Mouse (Mus musculus) brain, embryonic 14.5 days (tissue): Measurements from ENCODE around the gene Slc35a2.
A peak's percentile ranks its signal among the peaks of the same experiment; 100 is the strongest.

Source experiments
- CTCF ChIP-seq: fragments of 200-500 bp; IDR thresholded peaks from 2 replicates; pipeline ENCODE4 v1.5.1; 2012; ENCODE audit warnings: inconsistent platforms, mild to moderate bottlenecking, moderate library complexity, borderline replicate concordance; ENCODE audit not compliant: insufficient read depth, insufficient read length; ENCODE audit errors: extremely low read depth
- POLR2A ChIP-seq: fragments of 200-500 bp; IDR thresholded peaks from 2 replicates; pipeline ENCODE4 v1.6.1; 2012; ENCODE audit warnings: mild to moderate bottlenecking, inconsistent platforms, borderline replicate concordance; ENCODE audit not compliant: poor library complexity, insufficient read depth, insufficient read length, severe bottlenecking; ENCODE audit errors: extremely low read depth

DNA sequence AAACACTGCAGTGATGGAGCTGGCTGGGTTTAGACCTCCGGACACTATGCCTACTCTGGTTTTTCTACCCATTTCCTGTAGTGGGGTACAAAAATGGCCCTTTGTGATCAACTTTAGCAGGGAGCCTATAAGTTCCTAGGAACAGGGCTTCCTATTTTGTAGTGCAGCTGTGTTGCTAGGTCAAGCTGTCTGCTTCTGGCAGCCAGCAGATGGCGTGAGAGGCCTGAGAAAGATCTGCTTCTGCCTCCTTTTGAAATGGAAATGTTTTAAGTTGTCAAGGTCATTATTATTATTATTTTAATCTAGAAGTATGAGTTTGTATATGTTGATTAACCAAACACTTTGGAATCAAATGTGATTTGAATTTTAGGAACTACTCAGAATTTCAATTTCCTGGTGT lies 29.2 kb upstream of the Slc35a2 start:
- TF ChIP-seq POLR2A (no peak), CTCF (peak; percentile 64; the same call in 1 of the 2 replicates)
